Mouse (Mus musculus): Measurements from ENCODE around the gene Cdsn. TPM values are rescaled to one million over a fixed set of nuclear protein-coding genes. Genes with fewer than 3 reads are reported as not detected.

The Cdsn gene
- 0.22 and 0.40 TPM in 2 replicates for polyA plus RNA-seq (2015; fragmentation: Nextera tagmentation; extraction: Ambion mirVana)

DNA sequence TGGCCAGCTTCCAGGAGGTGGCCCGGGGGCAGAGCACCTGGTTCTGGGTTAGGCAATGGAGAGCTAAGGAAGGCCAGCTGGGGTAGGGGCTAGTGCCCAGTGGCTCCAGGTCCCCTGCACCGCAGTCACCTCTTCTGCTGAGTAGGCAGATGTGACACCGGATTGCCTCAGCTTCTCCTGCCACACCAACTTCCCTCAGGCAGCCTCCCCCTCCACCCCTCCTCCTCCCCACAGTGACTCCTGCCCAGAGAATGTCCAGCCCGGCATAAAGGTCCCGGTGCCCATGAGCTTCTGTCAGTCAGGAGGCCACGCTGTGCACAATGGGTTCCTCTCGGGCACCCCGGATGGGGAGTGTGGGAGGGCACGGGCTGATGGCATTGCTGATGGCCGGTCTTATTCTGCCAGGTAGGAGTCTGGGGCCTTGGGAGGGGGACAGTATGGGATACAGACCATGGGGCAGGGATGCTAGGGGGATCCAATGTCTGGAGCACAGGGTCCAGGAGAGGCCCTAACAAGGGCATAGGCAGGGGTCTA is at the start of gene Cdsn:
Gene Cdsn, plus strand, starts transcription at position 248 of the 534 bp plus-strand sequence.
- no peak for TF ChIP-seq CTCF (IDR thresholded peaks at IDR 0.05; ENCODE audit: low read depth)

DNA sequence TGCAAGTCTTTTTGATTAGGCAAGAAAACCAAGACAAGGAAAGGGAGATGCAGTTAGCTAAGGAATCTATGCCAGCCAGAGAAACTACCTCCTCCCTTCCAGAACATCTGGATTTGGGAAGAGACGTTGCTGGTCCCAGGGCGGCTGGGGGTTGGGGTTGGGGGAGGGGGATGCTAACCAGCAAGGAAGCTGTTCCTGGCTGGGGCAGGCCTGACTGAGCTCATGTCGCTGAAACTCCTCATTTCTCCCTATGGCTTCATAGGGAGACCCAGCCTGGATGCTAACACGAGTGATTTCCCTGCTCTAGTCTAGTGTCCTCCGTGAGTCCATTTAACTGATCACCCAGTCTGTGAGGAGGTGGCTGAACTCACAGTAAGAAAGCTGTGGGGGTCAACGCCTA is 49.7 kb upstream of the Cdsn start:
- no peaks in the 10 kb centered on the region for H3K9me3 ChIP-seq (ENCODE audit: control insufficient read depth)
- 28% methylated on average over 6 of the region's 6 CpGs for WGBS
- ATAC-seq = no peak
- H3K36me3 ChIP-seq (ENCODE audit: control insufficient read depth, insufficient read depth) = no peaks in the 10 kb centered on the region
- H3K27me3 ChIP-seq (replicated peaks; ENCODE audit: control insufficient read depth, insufficient read depth, low read length) = no peaks in the 10 kb centered on the region
- no peak overlapping the region for H3K27ac ChIP-seq (ENCODE audit: low read depth, low read length)
- H3K4me2 ChIP-seq (replicated peaks; ENCODE audit: low read depth) = no peak overlapping the region
- no peak overlapping the region for H3K9ac ChIP-seq (ENCODE audit: low read depth, low read length)
- no peak overlapping the region for H3K4me3 ChIP-seq (ENCODE audit: low read depth, low read length)
- no peak for TF ChIP-seq CTCF (IDR thresholded peaks at IDR 0.05; ENCODE audit: low read depth)
- no peaks in the 10 kb centered on the region for H3K4me1 ChIP-seq (replicated peaks; ENCODE audit: control insufficient read depth, insufficient read depth, low read length)

More for the DNA sequence above, at the start of gene Cdsn:
- Histone ChIP-seq H3K9me3 (ENCODE audit: control insufficient read depth) (no peaks in the 10 kb centered on the region), H3K36me3 (ENCODE audit: control insufficient read depth, insufficient read depth) (no peaks in the 10 kb centered on the region), H3K9ac (ENCODE audit: low read depth, low read length) (no peak within 1 kb of the TSS), H3K4me2 (replicated peaks; ENCODE audit: low read depth) (no peak within 1 kb of the TSS), H3K4me1 (replicated peaks; ENCODE audit: control insufficient read depth, insufficient read depth, low read length) (no peaks in the 10 kb centered on the region), H3K27ac (ENCODE audit: low read depth, low read length) (no peak within 1 kb of the TSS), H3K4me3 (ENCODE audit: low read depth, low read length) (no peak within 1 kb of the TSS), H3K27me3 (replicated peaks; ENCODE audit: control insufficient read depth, insufficient read depth, low read length) (no peaks in the 10 kb centered on the region)
- whole genome bisulfite sequencing = 85% methylated on average over 10 of the region's 10 CpGs
- ATAC-seq = no peak

DNA sequence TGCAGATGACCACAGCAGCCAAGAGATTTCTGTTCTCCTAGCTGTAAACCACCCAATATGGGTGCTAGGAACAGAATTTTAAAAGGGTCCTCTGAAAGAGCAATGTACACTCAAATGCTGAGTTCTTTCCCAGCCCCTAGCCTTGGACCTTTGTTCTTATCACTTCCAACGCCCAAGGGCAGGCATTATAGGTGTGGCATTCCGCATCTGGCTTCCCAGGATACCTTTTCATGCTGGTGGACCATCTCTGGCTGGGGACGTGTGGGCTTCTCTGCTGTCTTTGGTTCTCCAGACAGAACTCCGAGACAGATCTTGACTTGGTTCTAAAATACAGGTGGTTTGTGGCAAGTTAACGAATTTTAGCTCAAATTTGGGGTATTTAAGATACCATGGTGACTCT is 49.2 kb upstream of the Cdsn start:
- WGBS = 42% methylated on average over 5 of the region's 5 CpGs

DNA sequence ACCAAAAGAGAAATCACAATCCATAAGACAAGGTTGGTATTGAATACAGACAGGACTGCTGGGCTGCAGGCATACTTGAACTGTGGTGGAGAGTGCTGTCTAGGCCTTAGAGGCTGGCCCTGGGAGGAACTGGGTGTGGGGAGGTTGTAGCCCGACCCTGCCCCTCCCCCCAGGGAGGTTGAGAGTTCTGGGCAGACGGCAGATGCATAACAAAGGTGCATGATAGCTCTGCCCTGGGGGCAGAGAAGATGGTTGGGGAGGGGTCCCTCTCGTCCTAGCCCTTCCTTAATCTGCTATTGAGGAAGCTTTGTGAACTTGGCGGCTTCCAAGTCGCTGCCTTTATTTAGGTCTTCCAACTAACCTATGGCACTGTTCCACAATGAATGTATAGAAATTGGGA is 48.1 kb upstream of the Cdsn start:
- Histone ChIP-seq H3K4me3 (ENCODE audit: low read depth, low read length) (no peak overlapping the region), H3K4me1 (replicated peaks; ENCODE audit: control insufficient read depth, insufficient read depth, low read length) (no peaks in the 10 kb centered on the region), H3K36me3 (ENCODE audit: control insufficient read depth, insufficient read depth) (no peaks in the 10 kb centered on the region), H3K4me2 (replicated peaks; ENCODE audit: low read depth) (no peak overlapping the region), H3K9ac (ENCODE audit: low read depth, low read length) (no peak overlapping the region), H3K27ac (ENCODE audit: low read depth, low read length) (no peak overlapping the region), H3K27me3 (replicated peaks; ENCODE audit: control insufficient read depth, insufficient read depth, low read length) (no peaks in the 10 kb centered on the region), H3K9me3 (ENCODE audit: control insufficient read depth) (no peaks in the 10 kb centered on the region)
- 53% methylated on average over 5 of the region's 5 CpGs for WGBS
- ATAC-seq = no peak
- no peak for TF ChIP-seq CTCF (IDR thresholded peaks at IDR 0.05; ENCODE audit: low read depth)

More for the DNA sequence above, 49.2 kb upstream of the Cdsn start:
- Histone ChIP-seq H3K4me1 (replicated peaks; ENCODE audit: control insufficient read depth, insufficient read depth, low read length) (no peaks in the 10 kb centered on the region), H3K27ac (ENCODE audit: low read depth, low read length) (no peak overlapping the region), H3K36me3 (ENCODE audit: control insufficient read depth, insufficient read depth) (no peaks in the 10 kb centered on the region), H3K9ac (ENCODE audit: low read depth, low read length) (no peak overlapping the region), H3K4me2 (replicated peaks; ENCODE audit: low read depth) (no peak overlapping the region), H3K27me3 (replicated peaks; ENCODE audit: control insufficient read depth, insufficient read depth, low read length) (no peaks in the 10 kb centered on the region), H3K4me3 (ENCODE audit: low read depth, low read length) (no peak overlapping the region), H3K9me3 (ENCODE audit: control insufficient read depth) (no peaks in the 10 kb centered on the region)
- ATAC-seq = no peak
- TF ChIP-seq CTCF (IDR thresholded peaks at IDR 0.05; ENCODE audit: low read depth) = no peak

DNA sequence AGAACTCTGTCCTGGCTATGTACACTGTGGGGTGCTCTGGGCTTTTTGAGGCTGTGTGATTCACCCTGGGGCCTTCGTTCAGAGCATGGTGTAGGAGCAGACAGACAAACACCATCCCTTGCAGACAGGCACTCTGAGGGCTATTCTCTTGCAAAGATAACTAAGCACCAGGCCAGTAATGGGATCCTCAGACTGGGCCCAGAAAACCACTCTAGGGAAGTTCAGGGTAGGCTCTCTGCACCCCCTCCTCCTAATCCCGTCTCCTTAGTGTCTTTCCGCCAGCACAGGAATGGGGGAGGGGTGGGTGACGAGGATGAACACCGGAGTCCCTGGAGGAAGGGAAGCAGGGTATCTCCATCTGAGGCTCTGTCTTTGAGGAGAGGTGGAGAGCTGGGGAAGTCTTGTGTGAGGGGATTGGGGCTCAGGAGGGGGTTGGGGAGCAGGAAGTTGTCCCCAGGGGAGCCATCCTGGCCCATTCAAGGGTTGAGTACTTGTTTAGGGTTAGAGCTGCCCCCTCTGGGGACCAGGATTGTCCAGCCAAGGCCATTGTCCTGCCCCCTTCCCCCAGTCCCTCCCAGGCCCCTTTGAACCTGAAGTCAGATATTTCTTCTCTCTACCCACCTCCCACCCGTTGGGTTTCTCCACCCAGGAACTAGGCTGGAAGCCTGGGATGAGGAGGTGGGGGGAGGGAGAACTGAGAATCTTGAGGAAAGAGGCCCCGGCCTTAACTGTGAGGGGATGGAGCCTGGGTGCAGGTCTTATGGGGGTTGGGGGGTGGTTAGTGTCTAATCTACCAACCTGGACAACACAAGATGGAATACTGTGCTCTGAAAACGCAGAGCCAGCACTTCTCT is 47.1 kb upstream of the Cdsn start:
- no peak for ATAC-seq
- Histone ChIP-seq H3K27me3 (replicated peaks; ENCODE audit: control insufficient read depth, insufficient read depth, low read length) (no peaks in the 10 kb centered on the region), H3K36me3 (ENCODE audit: control insufficient read depth, insufficient read depth) (no peaks in the 10 kb centered on the region), H3K27ac (ENCODE audit: low read depth, low read length) (no peak overlapping the region), H3K4me2 (replicated peaks; ENCODE audit: low read depth) (no peak overlapping the region), H3K4me3 (ENCODE audit: low read depth, low read length) (no peak overlapping the region), H3K9me3 (ENCODE audit: control insufficient read depth) (no peaks in the 10 kb centered on the region), H3K9ac (ENCODE audit: low read depth, low read length) (no peak overlapping the region), H3K4me1 (replicated peaks; ENCODE audit: control insufficient read depth, insufficient read depth, low read length) (no peaks in the 10 kb centered on the region)
- WGBS = 46% methylated on average over 8 of the region's 8 CpGs
- no peak for TF ChIP-seq CTCF (IDR thresholded peaks at IDR 0.05; ENCODE audit: low read depth)

DNA sequence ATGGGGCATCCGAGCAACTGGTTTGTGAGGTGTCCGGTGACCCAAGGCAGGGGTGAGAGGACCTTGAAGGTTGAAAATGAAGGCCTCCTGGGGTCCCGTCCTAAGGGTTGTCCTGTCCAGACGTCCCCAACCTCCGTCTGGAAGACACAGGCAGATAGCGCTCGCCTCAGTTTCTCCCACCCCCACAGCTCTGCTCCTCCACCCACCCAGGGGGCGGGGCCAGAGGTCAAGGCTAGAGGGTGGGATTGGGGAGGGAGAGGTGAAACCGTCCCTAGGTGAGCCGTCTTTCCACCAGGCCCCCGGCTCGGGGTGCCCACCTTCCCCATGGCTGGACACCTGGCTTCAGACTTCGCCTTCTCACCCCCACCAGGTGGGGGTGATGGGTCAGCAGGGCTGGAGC is 46.2 kb upstream of the Cdsn start, which contains the start of gene Pou5f1:
Gene Pou5f1, plus strand, starts transcription at position 243 of the 400 bp plus-strand sequence.
- no peak for TF ChIP-seq CTCF (IDR thresholded peaks at IDR 0.05; ENCODE audit: low read depth)
- no peaks in the 10 kb centered on the region for H3K36me3 ChIP-seq (ENCODE audit: control insufficient read depth, insufficient read depth)
- no peak within 1 kb of the TSS for H3K4me2 ChIP-seq (replicated peaks; ENCODE audit: low read depth)
- no peak within 1 kb of the TSS for H3K4me3 ChIP-seq (ENCODE audit: low read depth, low read length)
- no peaks in the 10 kb centered on the region for H3K27me3 ChIP-seq (replicated peaks; ENCODE audit: control insufficient read depth, insufficient read depth, low read length)
- H3K27ac ChIP-seq (ENCODE audit: low read depth, low read length) = no peak within 1 kb of the TSS
- no peaks in the 10 kb centered on the region for H3K9me3 ChIP-seq (ENCODE audit: control insufficient read depth)
- no peaks in the 10 kb centered on the region for H3K4me1 ChIP-seq (replicated peaks; ENCODE audit: control insufficient read depth, insufficient read depth, low read length)
- 76% methylated on average over 13 of the region's 13 CpGs for WGBS
- no peak for ATAC-seq
- no peak within 1 kb of the TSS for H3K9ac ChIP-seq (ENCODE audit: low read depth, low read length)

All from intestine, postnatal 0 days (tissue).